7 mouse cellular contexts compared by ENCODE assay signal in genomic region chr2:150748854-150749253, GRCm38 (mm10). TPM values are rescaled to one million over a fixed set of nuclear protein-coding genes. Genes with fewer than 3 reads are reported as not detected.
A peak's percentile ranks its signal among the peaks of the same experiment; 100 is the strongest.
DNase-seq lines count a peak whose midpoint lies in the region; ATAC-seq lines count a peak whose summit lies in the region.

Entpd6 (plus strand) TSS chr2:150749042.

- peak within 1 kb of the TSS; percentile 76 for H3K4me3 ChIP-seq in intestine, embryonic 16.5 days (ENCODE audit: low read length)
- H3K4me3 ChIP-seq in midbrain, embryonic 11.5 days (ENCODE audit: low read depth, low read length) = peak within 1 kb of the TSS; percentile 67

- H3K4me1 ChIP-seq in intestine, embryonic 16.5 days (ENCODE audit: control insufficient read depth, insufficient read depth, low read length) = peaks cover 8% of the 10 kb centered on the region
- H3K4me1 ChIP-seq in midbrain, embryonic 11.5 days (ENCODE audit: control insufficient read depth, insufficient read depth, low read length) = peaks cover 7% of the 10 kb centered on the region

- no peaks in the 10 kb centered on the region for H3K9me3 ChIP-seq in intestine, embryonic 16.5 days (ENCODE audit: control insufficient read depth, low read length)
- H3K9me3 ChIP-seq in midbrain, embryonic 11.5 days (ENCODE audit: control insufficient read depth, low read length) = no peaks in the 10 kb centered on the region

- peak within 1 kb of the TSS; percentile 96 for H3K4me2 ChIP-seq in intestine, embryonic 16.5 days (ENCODE audit: low read depth, low read length)
- peak within 1 kb of the TSS; percentile 95 for H3K4me2 ChIP-seq in midbrain, embryonic 11.5 days

- peak within 1 kb of the TSS; percentile 86 for H3K9ac ChIP-seq in intestine, embryonic 16.5 days (ENCODE audit: low read depth, low read length)
- H3K9ac ChIP-seq in midbrain, embryonic 11.5 days (ENCODE audit: low read length) = peak within 1 kb of the TSS; percentile 86

- intact Hi-C loops in left cerebral cortex, postnatal 36 days (cut with DNase I) = loop anchor here (2.0 to 5.0 kb wide), 3 partner anchors 70 to 192 kb away; partner anchors contain the start of gene Apmap

- DNase-seq in adrenal gland, adult 2 months = peak; percentile 96
- peak; percentile 97 for DNase-seq in embryo, embryonic 11.5 days (ENCODE audit: low read depth, low spot score)
- peak; percentile 83 to 92 for DNase-seq in gastrocnemius, postnatal 4 days (ENCODE audit: low spot score in 2 of 2)
- peak; percentile 97 to 98 for DNase-seq in left cerebral cortex, postnatal 36 days (ENCODE audit: low spot score in 2 of 2)
- DNase-seq in midbrain, embryonic 11.5 days (ENCODE audit: low spot score, missing footprints) = peak; percentile 100
- peak; percentile 96 for DNase-seq in skeletal muscle tissue, adult 2 months (ENCODE audit: low read depth, low spot score)

- under 1% methylated on average over 30 of the region's 30 CpGs for WGBS in intestine, embryonic 16.5 days
- under 1% methylated on average over 30 of the region's 30 CpGs for WGBS in midbrain, embryonic 11.5 days

- H3K27ac ChIP-seq in intestine, embryonic 16.5 days (ENCODE audit: low read length) = peak within 1 kb of the TSS; percentile 82
- H3K27ac ChIP-seq in midbrain, embryonic 11.5 days (ENCODE audit: low read depth, low read length) = peak within 1 kb of the TSS; percentile 22; the same call in 1 of the 2 replicates

- no peaks in the 10 kb centered on the region for H3K36me3 ChIP-seq in intestine, embryonic 16.5 days (ENCODE audit: control insufficient read depth, insufficient read depth, low read length)
- no peaks in the 10 kb centered on the region for H3K36me3 ChIP-seq in midbrain, embryonic 11.5 days (ENCODE audit: control insufficient read depth, insufficient read depth, low read length)

- H3K27me3 ChIP-seq in intestine, embryonic 16.5 days (replicated peaks; ENCODE audit: control insufficient read depth, insufficient read depth, low read length) = no peaks in the 10 kb centered on the region
- H3K27me3 ChIP-seq in midbrain, embryonic 11.5 days (ENCODE audit: control insufficient read depth, insufficient read depth, low read length) = no peaks in the 10 kb centered on the region

- ATAC-seq in intestine, embryonic 16.5 days = peak; percentile 98
- ATAC-seq in midbrain, embryonic 11.5 days (ENCODE audit: low FRiP score) = peak; percentile 97

RNA-seq across cellular contexts. Expression of gene Entpd6, which starts in this region (rescaled TPM):
- total RNA-seq in adrenal gland, adult 2 months (2021) = 10 to 100 TPM in 1 of 2 experiments, 1 to 10 TPM in 1; 9.9 to 11.5 TPM
- polyA plus RNA-seq in adrenal gland, adult 2 months (2012; rRNA removed) = 13.3 and 21.0 TPM in 2 replicates
- total RNA-seq in gastrocnemius, postnatal 4 days (2021) = 10 to 100 TPM in 1 of 2 experiments, 1 to 10 TPM in 1; 9.9 to 10.0 TPM
- polyA plus RNA-seq in intestine, embryonic 16.5 days (2015; fragmentation: Nextera tagmentation; extraction: Ambion mirVana) = 25.4 and 28.1 TPM in 2 replicates
- 10 to 100 TPM; 43.7 to 49.4 TPM for total RNA-seq in left cerebral cortex, postnatal 36 days (2021)
- polyA plus RNA-seq in midbrain, embryonic 11.5 days (2014; fragmentation: Nextera tagmentation; extraction: Ambion mirVana) = 24.7 and 26.7 TPM in 2 replicates

Comparison
In these comparisons a context has a peak if more than half of its experiments do, and no peak if none do; other contexts are left out.
1. Peak in every context shown above with its lines: DNase-seq, ATAC-seq, H3K4me3 ChIP-seq and H3K27ac ChIP-seq.